Mouse (Mus musculus) heart, adult 2 months (tissue): ENCODE measurements around the gene Il17d.

Source experiments
- CTCF ChIP-seq: fragments of 200-600 bp; IDR thresholded peaks from 2 replicates; pipeline ENCODE4 v1.8.1; 2022; ENCODE audit warnings: antibody characterized with exemption, mild to moderate bottlenecking, moderate library complexity
- EP300 ChIP-seq: fragments of 200-500 bp; IDR thresholded peaks from 2 replicates; pipeline ENCODE4 v1.6.1; 2011; ENCODE audit warnings: low read depth, low read length, control low read depth; ENCODE audit not compliant: insufficient read depth
- POLR2A ChIP-seq: fragments of 200-500 bp; IDR thresholded peaks from 2 replicates; pipeline ENCODE4 v1.6.1; 2011; ENCODE audit warnings: mild to moderate bottlenecking, low read depth, low read length, control low read depth; ENCODE audit not compliant: insufficient read depth

DNA sequence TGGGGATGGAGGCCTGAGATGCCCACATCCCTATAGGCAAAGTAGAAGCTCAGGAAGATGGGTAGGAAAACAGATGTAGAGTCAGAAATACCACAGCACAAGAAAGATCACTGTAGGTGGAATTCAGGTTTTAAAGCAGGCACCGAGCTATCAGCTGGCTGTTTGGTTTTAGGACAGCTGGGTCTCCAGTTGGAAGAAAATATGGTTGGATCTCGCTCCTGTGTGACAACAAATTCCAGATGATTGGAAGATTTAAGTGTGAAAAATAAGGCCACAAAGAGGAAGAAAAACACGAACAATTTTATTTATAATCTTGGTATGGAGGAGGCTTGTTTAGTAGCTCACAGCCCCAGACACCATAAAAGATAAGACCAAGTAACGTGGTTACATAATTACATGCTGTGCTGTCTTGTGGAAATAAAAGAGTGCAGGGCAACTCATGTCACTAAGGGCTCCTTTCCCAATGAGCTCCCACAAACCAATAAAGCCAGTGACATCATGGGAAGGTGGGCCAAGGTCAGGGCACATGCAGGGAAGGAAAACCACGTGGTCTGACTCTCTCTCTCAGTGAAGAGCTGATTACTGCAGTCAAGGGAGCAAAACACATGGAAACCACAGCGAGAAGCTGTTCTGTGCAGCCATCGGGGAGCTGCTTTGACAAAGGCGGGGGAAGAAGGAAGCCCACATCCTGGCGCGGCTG lies 4.7 kb downstream of the Il17d start:
- TF ChIP-seq POLR2A (peak; percentile 23; the same call in 1 of the 2 replicates), CTCF (no peak), EP300 (0 out of 2 replicates have a peak, but pooled peaks have one; percentile 60)
